Mouse (Mus musculus) MEL-GATA-1-ER (cell line): ENCODE measurements around the gene Eif3k.

ENCODE experiments used
- DNase-seq: peaks from one replicate; pipeline ENCODE4 v3.0.0-alpha.2; 2012; ENCODE audit warnings: low read depth; ENCODE audit errors: extremely low read depth

Eif3k gene

DNA sequence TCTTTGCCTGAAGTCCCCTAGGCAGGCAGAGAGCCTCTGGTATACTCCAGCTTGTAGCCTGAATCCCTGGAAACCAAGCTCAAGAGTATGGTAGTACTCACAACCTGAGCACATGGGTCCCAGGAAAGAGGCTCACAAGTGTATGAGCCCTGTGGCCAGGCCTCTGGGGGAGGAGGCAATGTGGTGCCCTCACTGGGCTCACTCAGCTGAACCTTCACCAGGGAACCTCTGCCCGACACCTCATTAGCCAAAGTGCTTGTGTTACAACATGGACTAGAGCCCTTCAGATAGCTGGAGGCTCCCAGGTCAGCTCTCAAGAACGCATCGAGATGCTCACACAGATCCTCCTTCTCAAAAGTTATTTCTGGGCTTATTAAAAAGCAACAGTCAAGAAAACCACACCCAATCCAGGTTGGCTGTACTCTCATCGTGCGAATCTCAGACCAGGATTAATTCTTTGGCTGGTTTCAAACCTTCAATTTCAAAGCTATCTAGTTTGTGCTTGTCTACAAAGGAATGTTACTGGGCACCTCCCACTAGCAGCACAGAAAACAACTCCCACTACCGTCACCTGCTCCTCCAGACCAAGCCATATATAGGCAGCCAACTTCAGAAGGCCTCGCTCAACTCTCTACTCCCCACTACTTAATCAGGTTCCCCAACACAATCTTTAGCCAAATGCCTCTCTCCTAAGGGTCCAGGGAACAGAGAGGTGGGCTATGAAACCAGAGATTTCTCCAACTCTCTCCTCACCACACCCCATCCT is 42.1 kb downstream of the Eif3k start:
- no peak for DNase-seq

DNA sequence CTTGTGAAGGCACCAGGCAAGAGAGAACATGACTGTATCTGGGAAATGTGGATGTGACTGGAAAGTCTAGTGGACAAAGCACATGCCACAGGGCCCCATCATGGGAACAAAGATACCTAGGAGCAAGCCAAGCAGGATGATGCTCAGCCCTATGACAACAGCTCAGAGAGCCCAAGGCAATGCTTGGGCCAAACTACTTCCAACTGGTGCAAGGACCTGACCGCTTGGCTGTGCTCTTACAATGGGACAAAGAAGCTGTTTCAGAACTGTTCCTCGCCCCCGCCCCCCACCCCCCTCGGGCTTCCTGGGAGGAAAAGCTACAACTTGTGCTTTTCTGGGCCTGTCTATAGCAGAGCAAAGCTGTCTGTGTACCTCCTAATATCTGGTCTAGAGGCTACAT is 43.0 kb downstream of the Eif3k start:
- DNase-seq = no peak

DNA sequence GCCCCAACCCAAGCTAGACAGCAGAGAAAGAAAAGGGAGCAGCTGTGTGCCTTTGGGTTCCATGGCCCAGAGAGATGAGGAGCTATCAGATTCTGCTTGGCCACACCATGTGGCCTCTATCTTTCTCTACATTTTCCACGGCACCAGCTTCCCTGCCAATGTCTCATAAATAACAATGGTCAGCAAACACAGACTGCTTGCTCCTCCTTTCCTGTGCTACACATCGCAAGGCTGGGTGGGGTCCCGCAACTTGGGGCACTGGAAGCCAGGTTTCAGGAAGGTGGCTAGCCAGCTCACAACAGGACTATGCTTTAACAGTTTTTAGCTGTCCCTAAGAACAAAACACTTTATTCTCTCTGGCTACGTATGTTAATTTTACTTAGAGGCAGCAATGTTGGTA is 44.9 kb downstream of the Eif3k start:
- no peak for DNase-seq

DNA sequence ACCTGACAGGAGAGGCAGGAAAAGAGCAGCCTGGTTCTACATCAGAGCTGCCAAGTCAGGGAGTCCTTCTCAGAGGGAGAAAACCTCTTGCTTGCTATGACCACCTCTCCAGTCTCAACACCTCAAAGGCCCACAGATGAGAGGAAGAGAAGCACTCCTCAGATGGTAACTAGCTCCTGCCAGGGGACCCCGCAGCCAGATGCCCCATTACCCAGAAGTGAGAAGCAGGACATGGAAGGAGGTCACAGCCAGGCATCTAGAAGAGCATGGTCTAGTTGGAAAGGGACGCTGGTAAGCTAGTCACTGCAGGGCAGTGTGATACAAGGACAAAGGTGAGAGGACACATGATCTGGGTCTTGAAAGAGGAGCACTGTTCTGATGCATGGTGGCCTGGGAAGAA is 47.8 kb downstream of the Eif3k start:
- no peak for DNase-seq

DNA sequence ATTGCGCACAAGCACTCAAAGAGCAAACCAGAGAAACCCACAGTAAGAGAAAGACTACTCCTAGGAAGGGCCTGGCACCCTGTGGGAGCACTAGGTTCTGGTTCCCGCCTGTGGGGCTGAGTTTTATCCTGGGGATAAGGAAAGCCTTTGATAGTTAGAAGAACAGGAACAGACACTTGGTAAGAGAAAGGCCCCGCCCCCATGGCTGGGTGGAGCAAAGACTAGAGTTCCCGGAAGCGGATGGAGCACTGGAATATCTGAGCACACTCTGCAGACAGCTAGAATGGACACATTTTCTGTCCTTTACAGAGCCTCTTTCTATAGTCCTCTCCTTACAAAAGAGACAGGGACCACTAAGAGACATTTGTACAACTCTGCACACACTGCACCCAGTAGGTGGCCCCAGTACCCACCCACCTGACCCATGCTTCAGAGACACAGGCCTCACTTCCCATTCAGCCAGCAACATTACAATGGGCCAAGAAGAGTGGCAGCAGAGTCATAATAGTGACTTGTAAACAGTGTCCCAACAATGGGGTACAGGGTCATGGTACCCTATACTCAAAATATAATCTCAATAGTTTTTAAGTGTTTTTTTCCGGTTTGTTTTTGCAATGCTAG is 49.1 kb downstream of the Eif3k start:
- no peak for DNase-seq

DNA sequence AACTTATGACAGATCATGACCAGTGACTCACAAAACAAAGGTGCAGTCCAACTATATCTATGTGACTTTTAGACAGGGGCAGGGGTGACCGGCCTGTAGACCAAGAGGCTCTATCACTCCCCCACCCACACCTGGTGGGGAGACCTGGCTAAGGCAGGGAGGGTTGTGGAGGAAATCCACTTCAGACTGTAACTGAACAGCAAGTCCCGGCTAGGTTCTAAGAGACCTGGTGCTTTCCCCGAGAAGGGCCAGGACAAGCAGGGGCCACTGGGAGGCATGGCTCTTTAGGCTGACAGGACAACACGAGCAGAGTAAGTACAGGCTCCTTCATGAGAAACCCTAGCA is 50.0 kb downstream of the Eif3k start:
- DNase-seq = no peak

DNA sequence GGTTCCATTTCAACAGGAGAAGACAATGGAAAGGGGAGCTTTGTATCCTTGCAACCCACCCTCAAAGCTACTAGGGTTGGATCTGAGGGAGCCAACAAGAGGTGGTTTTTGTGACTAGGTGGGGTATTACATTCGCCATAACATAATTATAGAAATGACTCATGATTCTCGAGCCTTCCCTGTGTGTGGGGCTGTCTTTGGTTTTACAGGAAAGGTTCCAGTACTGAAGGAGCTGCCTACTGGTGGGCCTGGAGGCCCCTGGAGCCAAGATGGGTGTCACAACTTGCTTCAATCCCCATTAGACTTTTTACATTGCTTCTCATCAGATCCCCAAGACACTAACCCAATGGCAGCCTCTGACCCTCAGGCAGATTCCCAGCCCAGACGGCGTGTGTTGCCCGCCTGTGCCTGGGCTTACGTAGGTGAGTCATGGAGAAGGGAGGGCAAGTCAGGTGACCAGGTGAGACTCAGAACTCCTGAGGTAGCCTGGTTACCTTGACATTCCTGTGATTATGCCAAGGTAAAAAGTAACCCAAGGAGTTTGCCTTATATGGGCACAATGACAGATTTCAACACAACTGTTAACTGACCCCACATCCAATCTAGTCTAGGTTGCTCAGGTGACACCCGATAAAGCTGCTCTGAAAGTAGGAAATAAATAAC is 50.5 kb downstream of the Eif3k start:
- DNase-seq = no peak

DNA sequence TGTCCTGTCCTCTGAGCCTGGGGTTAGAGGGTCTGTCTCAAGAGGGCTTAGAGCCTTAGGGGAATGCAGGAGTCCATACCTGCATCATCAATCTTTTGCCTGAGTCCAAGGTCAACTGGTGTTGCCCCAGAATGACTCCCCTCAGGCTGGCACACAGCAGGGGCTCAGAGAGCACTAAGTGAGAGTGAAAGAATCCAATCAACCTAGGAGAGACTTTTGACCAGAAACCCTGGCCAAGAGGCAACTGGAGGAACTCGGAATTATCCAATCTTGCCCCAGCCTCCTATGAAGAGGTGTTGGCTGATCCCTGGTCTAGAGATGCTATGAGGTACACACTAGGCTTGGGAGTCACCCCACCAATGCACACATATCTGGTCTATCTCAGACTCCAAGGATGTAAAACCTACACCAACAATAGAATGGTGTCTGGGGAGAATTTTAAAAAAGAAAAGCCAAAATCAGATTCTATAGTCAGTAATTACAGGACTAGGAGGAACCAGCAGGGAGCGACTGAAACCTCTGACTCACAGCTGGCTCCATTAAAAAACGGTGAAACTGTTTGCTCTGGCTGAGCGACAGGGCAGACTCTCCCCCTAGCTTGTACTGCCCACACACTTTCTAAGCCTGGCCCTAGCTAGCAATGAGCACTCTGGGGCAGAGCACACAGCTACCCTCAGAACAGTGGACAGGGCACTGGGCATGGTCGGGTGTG is 51.2 kb downstream of the Eif3k start:
- DNase-seq = no peak

DNA sequence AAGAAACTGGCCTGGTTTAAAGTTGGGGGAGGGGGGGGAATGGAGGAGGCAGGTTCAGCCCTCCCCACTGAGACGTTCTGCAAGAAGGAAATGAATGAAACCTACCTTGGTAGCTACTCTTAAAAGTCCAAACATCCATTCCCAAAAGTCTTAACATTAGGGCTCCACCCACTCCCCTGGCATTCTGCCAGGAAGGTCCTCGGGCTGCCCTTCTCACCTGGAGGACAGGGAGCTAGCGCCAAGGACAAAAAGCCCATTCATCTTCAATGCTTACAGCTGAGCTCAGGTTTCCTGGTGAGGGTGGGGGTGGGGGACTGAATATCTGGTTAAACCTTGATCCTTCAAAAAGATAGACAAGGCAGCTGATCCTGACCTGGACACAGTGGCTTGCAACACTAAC is 52.3 kb downstream of the Eif3k start:
- DNase-seq = no peak

DNA sequence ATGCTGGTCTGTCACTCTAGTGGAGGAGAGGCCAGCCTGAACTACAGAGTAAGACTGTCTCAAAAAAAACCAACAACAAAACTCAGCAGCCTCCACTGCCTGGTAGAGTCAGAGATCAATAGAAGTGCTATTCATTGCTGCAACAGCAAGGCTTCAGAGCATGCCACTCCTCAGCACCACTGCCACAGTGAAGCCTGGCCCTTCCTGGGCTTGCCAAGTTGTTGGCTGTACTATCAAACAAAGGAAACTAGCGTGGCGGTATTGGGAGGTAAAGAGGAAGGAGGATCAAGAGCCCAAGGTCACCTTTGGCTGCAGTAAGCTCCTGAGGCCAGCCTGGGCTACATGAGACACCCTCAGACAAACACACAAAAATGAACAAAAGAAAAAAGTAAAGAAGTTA is 55.5 kb downstream of the Eif3k start:
- DNase-seq = no peak

DNA sequence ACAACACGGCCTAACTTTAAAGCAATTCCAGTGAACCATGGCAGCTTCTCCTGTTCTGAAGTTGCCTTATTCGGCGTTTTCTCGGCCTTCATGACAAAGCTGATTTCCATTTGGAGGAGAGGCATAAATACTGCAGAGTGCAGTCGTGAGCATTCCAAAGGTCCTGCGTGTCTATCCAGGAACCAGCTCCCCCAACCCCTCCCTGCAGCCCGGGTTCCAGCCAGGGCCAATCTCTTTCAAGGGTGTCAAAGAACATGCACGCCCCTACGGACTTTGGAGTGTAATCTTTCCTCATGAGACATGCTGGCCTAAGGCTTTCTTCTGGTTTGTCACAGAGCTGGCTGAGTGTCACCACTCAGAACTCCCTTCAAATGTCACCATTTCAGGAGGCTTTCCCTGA is 56.3 kb downstream of the Eif3k start:
- DNase-seq = no peak

DNA sequence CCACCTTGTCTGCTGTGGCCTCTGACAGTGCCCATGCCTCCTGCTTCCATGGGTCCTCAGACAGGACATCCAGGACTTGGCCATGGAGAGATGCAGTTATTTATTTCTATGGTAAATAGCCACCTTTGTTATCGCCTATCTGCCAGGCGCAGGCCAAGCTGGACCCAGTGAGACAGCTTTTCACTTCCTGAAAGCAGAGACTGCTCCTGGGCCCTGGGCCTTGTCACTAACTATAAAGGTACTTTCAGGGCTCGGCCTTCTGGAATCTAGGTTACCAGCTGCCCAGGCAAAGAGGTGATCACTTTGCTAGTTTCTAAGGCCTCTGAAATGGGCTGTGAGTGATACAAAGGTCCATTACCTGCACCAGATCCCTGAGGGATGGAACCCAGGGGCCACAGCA is 56.9 kb downstream of the Eif3k start:
- DNase-seq = no peak

DNA sequence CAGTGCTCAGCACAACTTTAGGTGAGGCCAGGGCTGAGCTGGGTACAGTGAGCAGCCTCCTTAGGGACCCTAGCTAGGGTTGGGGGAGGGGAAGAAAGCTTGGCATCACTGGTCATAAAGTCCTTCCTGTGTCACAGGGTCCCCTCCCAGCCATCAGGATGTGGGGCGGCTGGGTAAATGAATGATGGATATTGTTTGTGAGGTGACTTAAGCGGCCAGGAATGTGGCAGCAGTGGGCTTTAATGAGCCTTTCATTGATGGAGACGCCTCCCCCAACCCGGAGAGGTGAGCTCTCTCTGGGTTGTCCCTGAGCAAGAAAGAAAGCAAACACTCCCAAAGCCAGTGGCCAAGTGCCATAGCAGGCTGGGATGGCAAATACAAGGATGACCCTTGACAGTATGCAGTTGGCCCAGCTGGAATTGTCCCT is 57.8 kb downstream of the Eif3k start:
- no peak for DNase-seq

DNA sequence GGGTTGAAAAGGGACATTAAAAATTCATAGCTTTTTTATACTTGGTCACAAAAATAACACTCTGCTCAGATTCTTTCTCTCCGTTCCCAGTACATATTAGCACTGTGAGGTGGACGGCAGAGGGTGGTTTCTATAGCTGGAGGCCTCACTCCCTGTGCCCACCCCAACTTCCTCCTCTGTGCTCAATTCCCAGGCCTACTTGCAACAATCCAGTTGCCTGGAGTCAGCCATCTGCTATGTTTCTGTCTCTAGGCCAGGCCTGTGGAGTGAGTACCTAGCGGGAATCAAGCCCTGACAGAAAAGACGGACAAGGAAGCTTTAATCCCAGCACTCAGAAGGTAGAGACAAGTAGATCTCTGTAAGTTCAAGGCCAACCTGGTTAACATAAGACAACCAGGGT is 59.1 kb downstream of the Eif3k start:
- DNase-seq = no peak

DNA sequence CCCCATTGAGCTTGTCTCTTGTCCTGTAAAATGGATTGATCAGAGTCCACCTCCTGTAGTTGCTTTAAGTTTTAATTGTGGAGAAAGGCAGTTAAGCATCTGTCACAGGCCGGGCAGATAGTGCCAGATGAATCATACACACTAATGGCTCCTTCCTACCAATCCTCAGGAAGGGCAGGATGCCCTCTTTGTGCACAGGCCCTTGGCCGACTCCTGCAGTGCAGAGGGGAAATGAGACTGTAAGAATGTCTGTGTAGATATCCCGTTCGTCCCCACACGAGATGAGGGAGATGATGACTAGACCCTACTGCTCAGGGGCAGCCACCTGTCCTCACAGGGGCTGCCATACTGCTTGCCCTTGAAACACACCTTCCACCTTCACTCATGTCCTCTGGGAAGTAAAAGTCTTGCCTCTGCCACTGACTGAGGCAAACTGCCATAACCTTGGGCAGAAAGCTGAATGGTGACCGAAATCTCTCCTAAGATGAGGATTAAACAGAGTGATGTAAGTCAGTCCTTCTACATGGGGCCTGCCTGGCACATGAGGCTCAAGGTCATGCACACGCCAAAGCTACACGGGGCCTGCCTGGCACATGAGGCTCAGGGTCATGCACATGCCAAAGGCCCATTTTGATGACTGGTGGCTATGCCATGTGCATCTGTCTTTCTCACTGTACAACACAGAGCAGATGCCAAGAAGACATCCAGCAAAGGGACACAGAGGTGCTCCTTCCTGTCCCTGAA is 59.8 kb downstream of the Eif3k start:
- DNase-seq = no peak
